Mouse (Mus musculus): ENCODE results near the gene Hal.

DNA sequence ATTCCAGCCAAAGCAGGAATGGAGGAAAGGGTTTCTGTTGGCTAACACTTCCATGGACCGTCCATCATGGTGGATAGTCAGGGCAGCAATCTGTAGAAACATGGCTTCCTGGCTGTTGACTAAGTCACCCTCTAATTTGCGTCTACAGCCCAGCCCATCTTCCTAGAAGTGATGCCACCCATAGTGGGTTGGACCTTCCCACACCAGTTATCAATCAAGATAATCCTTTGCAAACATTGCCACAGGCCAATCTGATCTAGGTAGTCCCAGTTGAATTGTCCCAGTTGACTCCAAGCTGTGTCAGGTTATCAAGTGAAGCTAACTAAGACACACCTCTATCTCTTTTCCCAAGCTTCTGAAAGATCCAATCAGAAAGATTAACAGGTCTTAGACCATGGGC, 30.1 kb downstream of the Hal start:
- TF ChIP-seq CTCF (IDR thresholded peaks at IDR 0.05; ENCODE audit: borderline replicate concordance, extremely low read depth, insufficient read depth, insufficient read length) (no peak), POLR2A (IDR thresholded peaks at IDR 0.05; ENCODE audit: borderline replicate concordance, extremely low read depth, insufficient read depth, insufficient read length, poor library complexity, severe bottlenecking) (no peak)

Measured in brain, embryonic 14.5 days (tissue).